13 mouse cellular contexts compared by ENCODE assay signal in the genomic region with DNA sequence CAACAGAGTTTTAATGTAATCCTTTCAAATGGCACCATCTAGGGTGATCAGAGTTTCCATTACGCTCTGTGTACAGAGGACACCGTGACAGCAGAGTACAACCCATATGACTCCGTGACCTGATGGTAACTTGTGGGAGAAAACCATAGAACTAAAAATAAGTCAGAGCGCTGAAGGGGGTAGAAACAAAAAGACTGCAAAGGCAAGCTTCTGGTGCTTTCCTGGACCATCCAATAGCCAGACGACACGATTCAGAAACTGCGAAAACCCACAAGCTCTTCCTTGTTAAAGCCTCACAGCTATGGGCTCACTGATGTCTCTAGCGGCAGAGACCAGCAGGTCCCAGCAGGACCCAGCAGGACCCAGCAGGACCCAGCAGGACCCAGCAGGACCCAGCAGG. TPM values are rescaled to one million over a fixed set of nuclear protein-coding genes. Genes with fewer than 3 reads are reported as not detected.
DNase-seq lines count a peak whose midpoint lies in the region; ATAC-seq lines count a peak whose summit lies in the region.
"Had no signal": no experiment of that assay in that cellular context is flagged by ENCODE, and none has a peak within 500 bp of the region (broad histone marks: within the 10 kb centered on the region; RNA-seq: fewer than 3 reads in every experiment).

No protein-coding gene starts in this region.

- H3K4me1 ChIP-seq in heart, embryonic 12.5 days (replicated peaks) = peaks cover 26% of the 10 kb centered on the region
- no peaks in the 10 kb centered on the region for H3K4me1 ChIP-seq in hindbrain, embryonic 14.5 days (replicated peaks; ENCODE audit: control insufficient read depth, insufficient read depth, low read length)
- H3K4me1 ChIP-seq in neural tube, embryonic 15.5 days = peaks cover 9% of the 10 kb centered on the region; the same call in 1 of the 2 replicates

- no peaks in the 10 kb centered on the region for H3K9me3 ChIP-seq in heart, embryonic 12.5 days (replicated peaks)
- H3K9me3 ChIP-seq in hindbrain, embryonic 14.5 days (ENCODE audit: control insufficient read depth, low read length) = no peaks in the 10 kb centered on the region
- no peaks in the 10 kb centered on the region for H3K9me3 ChIP-seq in neural tube, embryonic 15.5 days (replicated peaks)
- H3K9me3 ChIP-seq: megakaryocyte, embryonic 14.5 days had no signal

- 0 out of 2 replicates have a peak, but pooled peaks cover 3% of the 10 kb centered on the region for H3K27me3 ChIP-seq in heart, embryonic 12.5 days (replicated peaks)
- H3K27me3 ChIP-seq in hindbrain, embryonic 14.5 days (ENCODE audit: control insufficient read depth, insufficient read depth, low read length) = no peaks in the 10 kb centered on the region
- H3K27me3 ChIP-seq in neural tube, embryonic 15.5 days (replicated peaks) = no peaks in the 10 kb centered on the region
- H3K27me3 ChIP-seq: megakaryocyte, embryonic 14.5 days had no signal

- no peak for DNase-seq in heart, postnatal 4 days
- DNase-seq in retina, postnatal 1 day = peak; percentile 12
- no peak for DNase-seq in retina, embryonic 14.5 days (ENCODE audit: low spot score)
- DNase-seq in hindbrain, embryonic 14.5 days (ENCODE audit: low spot score) = no peak
- DNase-seq in ovary, adult 18-20 months (ENCODE audit: low spot score) = no peak
- no peak for DNase-seq in urinary bladder, postnatal 14 days (ENCODE audit: low spot score)
- DNase-seq: kidney, adult 18-20 months; layer of hippocampus, postnatal 36 days; liver had no signal

- WGBS in heart, embryonic 12.5 days = 49% methylated on average over 8 of the region's 8 CpGs
- WGBS in hindbrain, embryonic 14.5 days = 53% methylated on average over 8 of the region's 8 CpGs
- WGBS in neural tube, embryonic 15.5 days = 69% methylated on average over 8 of the region's 8 CpGs

- peak overlapping the region; percentile 48 for H3K4me2 ChIP-seq in heart, embryonic 12.5 days
- peak overlapping the region; percentile 24; the same call in 1 of the 2 replicates for H3K4me2 ChIP-seq in hindbrain, embryonic 14.5 days (replicated peaks)
- no peak overlapping the region for H3K4me2 ChIP-seq in neural tube, embryonic 15.5 days

- no peak overlapping the region for H3K4me3 ChIP-seq in heart, embryonic 12.5 days
- no peak overlapping the region for H3K4me3 ChIP-seq in hindbrain, embryonic 14.5 days (replicated peaks; ENCODE audit: low read length)
- H3K4me3 ChIP-seq in neural tube, embryonic 15.5 days (replicated peaks) = no peak overlapping the region
- H3K4me3 ChIP-seq: megakaryocyte, embryonic 14.5 days had no signal

- no peak overlapping the region for H3K9ac ChIP-seq in heart, embryonic 12.5 days
- no peak overlapping the region for H3K9ac ChIP-seq in hindbrain, embryonic 14.5 days
- H3K9ac ChIP-seq in neural tube, embryonic 15.5 days (replicated peaks) = no peak overlapping the region

- no peak overlapping the region for H3K27ac ChIP-seq in heart, embryonic 12.5 days (ENCODE audit: poor library complexity, severe bottlenecking)
- no peak overlapping the region for H3K27ac ChIP-seq in hindbrain, embryonic 14.5 days
- H3K27ac ChIP-seq in neural tube, embryonic 15.5 days (replicated peaks) = no peak overlapping the region

- H3K36me3 ChIP-seq in heart, embryonic 12.5 days = no peaks in the 10 kb centered on the region
- no peaks in the 10 kb centered on the region for H3K36me3 ChIP-seq in hindbrain, embryonic 14.5 days (replicated peaks; ENCODE audit: control insufficient read depth, insufficient read depth)
- H3K36me3 ChIP-seq in neural tube, embryonic 15.5 days = no peaks in the 10 kb centered on the region

- no peak for ATAC-seq in heart, embryonic 12.5 days (ENCODE audit: insufficient number of reproducible peaks, low FRiP score)
- ATAC-seq in hindbrain, embryonic 14.5 days (ENCODE audit: low FRiP score) = no peak
- ATAC-seq in neural tube, embryonic 15.5 days (ENCODE audit: low FRiP score) = no peak

RNA-seq across cellular contexts. Expression of gene Stard13, which starts 18.6 kb away (rescaled TPM):
- 3.2 and 4.1 TPM in 2 replicates for polyA plus RNA-seq in heart, embryonic 12.5 days (2016; fragmentation: Nextera tagmentation; extraction: Ambion mirVana)
- total RNA-seq in heart, postnatal 4 days (2021) = 10 to 100 TPM; 20.1 to 20.8 TPM
- 6.0 and 7.1 TPM in 2 replicates for polyA plus RNA-seq in hindbrain, embryonic 14.5 days (2014; fragmentation: Nextera tagmentation; extraction: Ambion mirVana)
- polyA plus RNA-seq in neural tube, embryonic 15.5 days (2015; fragmentation: Nextera tagmentation; extraction: Ambion mirVana) = 5.9 and 6.0 TPM in 2 replicates
- total RNA-seq: neutrophil, adult 5-6 weeks had no signal
